Mouse (Mus musculus) left cerebral cortex, adult 18-20 months (tissue): ENCODE results near the gene Ets2. TPM values are rescaled to one million over a fixed set of nuclear protein-coding genes. Genes with fewer than 3 reads are reported as not detected.
"Not testable (repeated sequence)": the region's sequence is repeated elsewhere in the genome, so short reads cannot be mapped to it uniquely, and the experiment has no call there.

Experiments
- DNase-seq, 2 experiments: peaks; one replicate each; pipeline ENCODE4 v3.0.0; 2021 to 2022; ENCODE audit warnings: low spot score in 2 of 2, mixed read lengths in 1 of 2
- total RNA-seq, 2 experiments: library from RNA; stranded (reverse); gene quantifications; 2 replicates each; pipeline ENCODE4 v1.2.3; 2021

Ets2 gene
- total RNA-seq, 2 experiments from 2014 or later = 68.8 to 78.1 TPM

DNA sequence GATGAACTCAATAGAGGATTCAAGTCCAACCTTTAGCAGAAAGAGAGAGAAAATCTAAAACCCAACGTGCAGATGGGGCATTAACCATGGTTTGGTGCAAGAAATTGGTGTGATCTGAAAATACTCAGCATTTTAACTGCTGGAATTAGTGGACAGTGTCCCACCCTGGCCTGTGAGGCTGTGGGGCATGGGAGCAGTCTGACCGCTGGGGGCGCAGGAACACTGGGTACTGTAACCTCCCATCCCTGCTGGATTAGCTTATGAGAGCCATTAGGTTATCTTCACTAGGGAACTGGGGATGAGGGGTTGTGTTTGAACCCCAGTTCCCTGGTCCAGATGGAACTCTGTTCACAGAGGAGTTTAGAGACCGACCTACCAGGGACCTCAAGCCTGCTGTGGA, 13.9 kb upstream of the Ets2 start:
- no peak for DNase-seq

DNA sequence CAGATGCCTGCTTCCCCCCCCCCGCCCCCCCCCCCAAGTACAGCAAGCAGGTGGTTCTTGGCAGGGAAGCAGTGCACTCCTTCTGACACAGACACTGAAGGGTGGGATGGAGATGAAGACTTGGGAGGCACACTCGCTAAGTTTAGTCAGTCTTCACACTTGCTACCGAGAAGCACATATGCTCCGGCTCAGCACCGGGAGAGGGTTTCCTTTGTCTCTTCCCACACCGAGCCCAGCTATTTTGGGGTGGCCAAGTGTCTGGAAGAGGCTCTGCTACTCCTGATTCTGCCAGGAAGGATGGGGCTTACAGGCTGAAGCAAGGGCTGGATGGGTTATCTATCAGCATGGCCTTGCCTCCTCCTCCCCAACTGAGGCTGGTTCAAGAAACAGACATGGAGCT, 5.3 kb upstream of the Ets2 start:
- peak; percentile 62 to 85 for DNase-seq

DNA sequence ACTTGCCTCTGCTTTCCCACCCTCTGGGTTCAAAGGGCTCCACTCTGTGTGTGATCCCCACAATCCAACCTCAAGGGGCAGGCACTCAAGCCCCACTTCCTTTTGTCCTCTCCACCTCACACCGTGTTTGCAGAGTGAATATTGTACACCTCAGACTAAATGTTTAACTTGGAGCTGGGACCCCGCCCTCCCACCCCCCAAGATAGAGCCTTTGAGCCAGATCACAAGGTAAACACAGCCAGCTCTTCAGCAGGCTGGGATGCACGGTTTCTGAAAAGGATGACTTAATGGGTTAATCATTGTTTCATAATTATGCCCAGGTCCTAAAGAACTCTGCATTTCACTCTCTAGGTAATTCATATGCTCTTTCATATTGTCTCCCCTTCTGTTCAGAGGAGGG, 2.2 kb upstream of the Ets2 start:
- DNase-seq = no peak

DNA sequence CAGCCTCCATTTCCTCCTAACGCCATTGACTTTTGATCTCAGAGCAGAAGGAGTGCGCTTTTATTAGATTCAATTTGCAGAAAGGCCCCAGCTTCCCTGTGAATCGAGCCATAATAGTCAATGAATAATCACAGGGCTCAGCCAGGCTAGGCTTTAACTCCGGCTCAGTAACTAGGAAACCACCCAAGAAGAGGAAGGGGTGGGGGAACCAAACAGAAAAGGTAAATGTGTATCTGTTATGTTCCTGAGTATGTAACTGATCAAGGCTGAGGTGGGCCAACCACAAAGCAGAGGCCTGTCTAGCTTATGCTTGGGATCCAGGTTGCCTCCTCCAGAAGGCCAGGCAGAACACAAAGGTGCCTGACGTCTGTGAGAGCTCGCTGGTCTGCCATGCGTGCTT, 1.7 kb upstream of the Ets2 start:
- DNase-seq = no peak

DNA sequence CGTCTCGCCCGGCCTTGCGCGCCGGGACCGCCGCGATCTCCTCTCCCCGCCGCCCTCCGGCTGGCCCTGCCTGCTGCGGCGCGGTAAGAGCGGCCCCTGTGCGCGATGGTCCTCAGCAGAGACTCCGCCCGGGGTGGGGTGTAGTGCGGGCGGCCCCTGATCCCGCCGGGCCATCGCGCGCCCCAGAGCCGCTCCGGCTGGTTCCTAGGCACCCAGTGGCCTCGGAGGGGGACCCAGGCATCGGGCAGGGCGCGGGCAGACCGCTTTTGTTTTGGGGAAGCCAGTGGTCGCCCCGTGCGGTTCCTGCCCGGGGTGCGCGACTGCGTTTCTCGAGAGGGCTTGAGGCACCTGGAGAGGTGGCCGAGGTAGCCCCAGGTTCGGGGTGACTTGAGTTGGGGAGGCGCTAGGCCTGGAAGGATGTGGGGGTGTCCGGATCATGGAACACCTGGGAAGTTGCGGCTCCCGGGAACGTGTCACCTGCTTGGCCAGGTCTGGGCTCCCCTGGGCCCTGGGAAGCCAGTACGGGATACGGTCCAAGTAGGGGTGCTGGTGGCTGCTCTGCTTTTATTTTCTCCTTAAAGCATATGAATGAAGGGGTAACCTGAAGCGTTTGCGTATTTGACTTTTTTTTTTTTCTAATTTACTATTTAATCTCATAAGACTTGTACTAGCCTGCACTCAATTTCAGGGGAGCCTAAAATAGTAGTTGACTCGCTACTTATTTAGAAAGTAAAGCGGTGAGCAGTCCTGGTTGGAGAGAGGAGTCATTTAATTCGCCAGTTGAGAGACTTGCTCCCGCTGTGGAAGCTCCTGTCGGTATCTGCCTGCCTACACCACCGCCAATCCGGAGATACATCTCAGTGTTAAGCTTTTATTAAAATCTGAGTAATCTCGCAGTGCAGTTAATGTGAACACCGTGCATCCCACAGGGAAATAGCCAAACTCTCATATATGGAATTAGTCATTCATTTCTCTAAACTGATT, 979 bp downstream of the Ets2 start:
- DNase-seq = peak in 1 of 2 experiments; percentile 41

DNA sequence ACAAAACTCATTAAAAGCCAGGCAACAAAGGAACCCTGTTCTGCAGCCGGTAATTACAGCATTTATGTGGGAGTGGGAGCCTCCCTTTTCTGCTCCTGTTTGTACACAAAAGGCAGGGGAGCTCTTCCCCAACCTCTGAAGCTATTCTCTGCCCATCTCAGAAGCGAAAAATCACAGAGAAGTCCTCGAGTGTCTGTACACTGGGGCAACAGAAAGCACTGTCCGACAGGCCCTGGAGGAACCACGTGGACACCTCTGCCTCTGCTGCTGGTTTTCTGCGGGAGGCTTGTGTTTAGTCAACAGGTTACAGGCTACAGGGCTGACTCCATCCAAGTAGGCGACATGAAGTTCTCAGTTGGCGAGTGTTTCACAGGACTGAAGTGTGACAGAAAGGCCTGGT, 2.1 kb downstream of the Ets2 start:
- no peak for DNase-seq

DNA sequence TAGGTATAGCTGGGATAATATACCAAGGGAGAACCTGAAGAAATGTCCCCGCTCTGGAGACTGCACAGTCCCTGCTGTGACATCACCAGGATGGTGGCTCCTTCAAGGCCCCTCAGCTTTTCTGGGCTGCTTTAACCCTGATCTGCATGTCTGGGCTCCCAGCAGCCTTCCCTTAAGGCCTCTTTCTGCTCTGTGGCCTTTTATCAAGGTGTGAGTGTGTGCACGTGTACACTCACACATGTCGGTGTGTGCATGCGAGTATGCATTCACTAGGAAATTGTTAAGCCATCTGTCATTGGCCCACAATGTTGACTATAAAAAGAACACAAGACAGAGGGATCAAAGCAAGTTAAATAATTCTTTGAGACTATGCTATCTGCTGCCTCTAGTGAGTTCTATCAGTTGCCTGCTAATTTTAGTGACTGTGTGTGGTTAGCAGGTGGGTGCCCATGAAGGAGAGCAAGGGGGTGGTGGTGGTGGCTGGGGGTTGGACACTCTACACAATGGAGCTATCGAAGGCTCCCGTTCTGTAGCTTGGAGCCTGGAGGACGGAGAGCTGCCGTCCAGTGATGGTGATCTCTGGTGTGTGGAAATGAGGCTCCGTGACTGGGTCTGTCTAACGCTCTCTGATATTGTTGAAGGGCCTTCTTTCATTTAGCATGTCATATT, 2.9 kb downstream of the Ets2 start:
- DNase-seq = no peak

DNA sequence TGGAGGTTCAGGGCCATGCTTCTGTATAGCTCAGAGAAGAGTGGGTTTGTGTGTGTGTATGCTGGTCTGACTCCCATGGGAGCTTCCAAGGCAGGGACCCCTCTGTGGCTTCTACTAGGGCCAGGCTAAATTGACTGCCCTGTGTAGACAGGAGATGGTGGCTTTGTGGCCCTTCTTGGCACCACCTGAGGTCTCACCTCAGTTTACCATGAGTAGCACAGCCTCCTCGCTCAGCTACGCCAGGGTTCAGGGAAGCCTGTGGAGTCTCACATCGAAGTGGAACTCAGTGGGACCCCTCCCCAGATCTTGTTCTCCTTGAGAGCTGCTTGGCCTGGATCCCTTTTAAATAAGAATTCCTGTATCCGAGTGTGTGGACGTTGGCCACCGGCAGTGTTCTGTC, 3.9 kb downstream of the Ets2 start:
- DNase-seq = no peak

DNA sequence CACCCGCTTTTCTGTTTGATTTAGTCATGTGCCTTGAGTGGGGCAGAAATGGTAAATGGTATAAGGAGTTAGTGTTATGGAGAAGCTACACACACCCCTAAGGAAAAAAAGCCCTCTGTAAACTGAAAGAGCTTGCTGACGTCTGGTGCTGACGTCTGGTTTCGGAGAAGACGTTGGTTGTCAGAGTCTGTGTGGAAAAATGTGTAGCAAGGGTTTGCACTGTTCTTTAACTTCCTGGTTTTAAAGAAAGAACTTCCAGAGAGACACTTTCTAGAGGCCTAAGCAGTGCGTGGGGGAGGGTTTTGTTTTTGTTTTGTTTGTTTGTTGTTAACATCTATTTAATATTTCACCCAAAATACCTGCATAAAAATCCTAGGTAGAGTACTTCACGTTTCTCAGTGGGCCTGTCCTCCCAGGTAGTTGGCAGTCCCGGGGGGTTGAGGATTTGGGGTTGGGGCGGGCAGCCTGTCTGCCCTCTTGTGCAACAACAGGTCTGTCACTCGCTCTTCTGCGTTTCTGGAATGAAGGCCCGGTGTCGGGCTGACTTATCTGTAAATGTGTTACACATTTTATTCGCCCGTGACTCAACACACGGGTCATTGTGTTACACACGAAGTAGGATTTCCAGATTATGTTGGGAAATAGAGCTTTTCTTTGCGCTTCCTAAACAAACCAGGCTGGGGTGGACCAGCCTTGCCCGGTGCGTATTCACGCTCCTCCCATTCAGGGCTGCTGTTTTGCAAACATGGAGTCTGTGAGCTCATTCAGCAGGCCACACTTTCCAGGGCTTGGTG, 6.5 kb downstream of the Ets2 start:
- DNase-seq = no peak

DNA sequence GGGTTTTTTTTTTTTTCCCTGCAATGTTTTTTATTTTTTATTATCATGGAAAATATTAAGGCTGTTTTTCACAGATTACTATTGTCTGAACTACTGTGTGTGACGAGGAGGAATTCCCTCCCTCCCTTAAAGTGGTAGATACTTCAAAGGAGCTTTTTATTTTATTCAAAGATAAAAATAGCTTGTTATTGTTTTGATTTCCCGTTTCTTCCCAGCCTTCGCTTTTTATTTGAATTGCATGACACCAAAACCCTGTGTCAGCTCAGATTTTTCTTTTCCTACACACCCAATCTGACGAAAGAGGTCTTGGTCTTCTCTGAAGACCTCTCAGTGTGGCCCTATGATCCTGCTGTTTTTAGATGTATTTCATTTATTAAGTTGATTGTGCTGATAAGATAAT, 7.3 kb downstream of the Ets2 start:
- no peak for DNase-seq

DNA sequence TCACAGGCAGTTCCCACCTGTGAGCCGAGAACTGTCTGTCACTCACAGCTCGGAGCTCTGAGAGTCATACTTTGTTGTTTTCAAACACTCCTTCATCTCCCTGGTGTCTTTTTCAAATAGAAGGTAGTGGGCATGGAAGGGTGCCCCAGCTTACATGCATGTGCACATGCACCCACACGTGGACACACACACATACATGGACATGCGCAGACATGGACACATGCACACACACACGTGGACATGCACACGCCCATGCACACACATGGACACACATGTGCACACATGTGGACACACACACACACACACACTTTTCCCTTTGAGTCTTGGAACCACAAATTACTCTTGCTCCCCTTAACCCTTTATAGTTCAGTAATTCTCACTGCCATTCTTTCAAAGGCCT, 8.3 kb downstream of the Ets2 start:
- no peak for DNase-seq

DNA sequence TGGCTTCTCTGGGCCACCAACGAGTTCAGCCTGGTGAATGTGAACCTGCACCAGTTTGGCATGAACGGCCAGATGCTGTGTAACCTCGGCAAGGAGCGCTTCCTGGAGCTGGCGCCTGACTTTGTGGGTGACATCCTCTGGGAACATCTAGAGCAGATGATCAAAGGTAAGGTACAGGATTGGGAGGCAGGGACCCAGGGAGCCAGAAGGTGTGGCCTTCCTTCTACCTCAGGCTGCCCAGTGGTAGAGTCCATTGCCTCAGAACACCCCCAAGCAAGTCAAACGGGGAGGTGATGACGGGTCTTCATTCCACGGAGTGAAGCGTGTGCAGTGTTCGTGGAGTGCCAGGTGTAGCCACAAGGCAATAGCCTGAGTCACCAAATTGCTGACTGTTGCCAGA, 10.2 kb downstream of the Ets2 start:
- no peak for DNase-seq

DNA sequence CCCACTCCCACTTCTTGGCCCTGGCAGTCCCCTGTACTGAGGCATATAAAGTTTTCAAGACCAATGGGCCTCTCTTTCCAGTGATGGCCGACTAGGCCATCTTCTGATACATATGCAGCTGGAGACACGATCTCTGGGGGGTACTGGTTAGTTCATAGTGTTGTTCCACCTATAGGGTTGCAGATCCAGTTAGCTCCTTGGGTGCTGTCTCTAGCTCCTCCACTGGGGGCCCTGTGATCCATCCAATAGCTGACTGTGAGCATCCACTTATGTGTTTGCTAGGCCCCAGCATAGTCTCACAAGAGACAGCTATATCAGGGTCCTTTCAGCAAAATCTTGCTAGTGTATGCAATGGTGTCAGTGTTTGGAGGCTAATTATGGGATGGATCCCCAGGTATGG, 11.2 kb downstream of the Ets2 start:
- not testable (repeated sequence) for DNase-seq

DNA sequence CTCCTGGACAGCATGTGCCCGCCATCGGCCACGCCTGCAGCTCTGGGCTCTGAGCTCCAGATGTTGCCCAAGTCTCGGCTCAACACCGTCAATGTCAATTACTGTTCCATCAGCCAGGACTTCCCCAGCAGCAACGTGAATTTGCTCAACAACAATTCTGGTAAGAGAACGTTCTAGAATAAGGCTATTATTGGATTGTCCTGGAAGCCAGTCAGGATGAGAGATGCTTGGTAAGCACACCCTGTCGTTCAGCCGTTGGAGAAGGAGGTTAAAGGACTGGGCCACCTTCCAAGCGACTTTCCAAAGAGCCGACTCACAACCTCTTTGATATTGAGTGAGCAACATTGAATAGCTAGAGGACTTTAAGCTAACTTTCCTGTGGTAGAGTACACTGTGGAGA, 13.2 kb downstream of the Ets2 start:
- no peak for DNase-seq

DNA sequence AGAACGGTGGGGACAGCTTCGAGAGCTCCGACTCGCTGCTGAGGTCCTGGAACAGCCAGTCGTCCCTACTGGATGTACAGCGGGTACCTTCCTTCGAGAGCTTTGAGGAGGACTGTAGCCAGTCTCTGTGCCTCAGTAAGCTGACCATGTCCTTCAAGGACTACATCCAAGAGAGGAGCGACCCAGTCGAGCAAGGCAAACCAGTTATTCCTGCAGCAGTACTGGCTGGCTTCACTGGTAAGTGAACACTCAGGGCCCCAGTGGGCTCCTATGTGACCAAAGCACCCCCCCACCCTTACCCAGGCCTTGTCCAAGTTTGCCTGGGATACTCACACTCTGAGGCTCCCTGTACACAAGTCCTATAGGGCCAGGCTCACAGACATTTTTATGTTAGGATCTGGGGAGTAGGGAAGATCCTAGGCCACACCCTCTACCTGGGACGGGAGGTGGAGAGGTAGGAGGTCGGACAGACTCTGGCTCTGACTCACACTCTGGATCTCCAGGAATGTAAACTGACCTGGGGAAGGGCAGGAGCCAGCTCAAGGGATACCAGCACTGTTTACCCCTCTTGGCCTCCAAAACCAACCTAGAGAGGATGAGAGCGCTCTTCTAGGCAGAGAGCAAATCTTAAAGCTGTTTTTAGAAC, 14.3 kb downstream of the Ets2 start:
- no peak for DNase-seq

DNA sequence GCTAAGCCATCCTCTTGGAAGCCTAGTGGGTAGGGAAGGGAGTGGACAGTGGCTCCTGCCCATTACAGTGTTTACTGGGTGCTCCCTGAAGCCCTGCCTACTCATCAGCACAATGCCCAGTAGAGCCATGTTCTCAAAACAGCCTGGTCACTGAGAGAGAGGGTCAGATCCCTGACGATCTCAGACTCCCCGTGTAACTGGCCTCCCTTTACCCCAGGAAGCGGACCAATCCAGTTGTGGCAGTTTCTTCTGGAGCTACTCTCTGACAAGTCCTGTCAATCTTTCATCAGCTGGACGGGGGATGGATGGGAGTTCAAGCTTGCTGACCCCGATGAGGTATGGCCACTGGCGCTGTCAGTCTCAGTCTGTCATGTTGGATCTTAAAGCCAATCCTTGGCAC, 15.8 kb downstream of the Ets2 start:
- no peak for DNase-seq

DNA sequence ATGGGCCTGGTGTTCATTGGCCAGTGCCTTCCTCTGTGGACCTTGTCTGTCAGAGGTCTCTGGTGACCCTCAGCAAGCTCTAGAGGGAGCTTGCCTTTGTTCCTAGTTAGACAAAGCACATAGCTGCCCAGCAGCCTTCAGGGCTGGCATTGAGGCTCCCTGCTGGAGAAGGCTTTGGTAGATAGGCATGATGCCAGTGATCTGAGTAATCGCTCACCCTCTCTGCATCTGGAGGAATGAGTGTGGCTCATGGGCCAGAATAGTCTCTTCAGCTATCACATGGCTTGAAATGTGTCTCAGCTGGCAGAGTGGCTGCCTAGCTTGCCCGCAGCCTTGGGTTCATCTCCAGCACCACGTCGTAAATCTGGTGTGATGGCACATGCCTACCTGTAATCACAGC, 16.2 kb downstream of the Ets2 start:
- DNase-seq = no peak

DNA sequence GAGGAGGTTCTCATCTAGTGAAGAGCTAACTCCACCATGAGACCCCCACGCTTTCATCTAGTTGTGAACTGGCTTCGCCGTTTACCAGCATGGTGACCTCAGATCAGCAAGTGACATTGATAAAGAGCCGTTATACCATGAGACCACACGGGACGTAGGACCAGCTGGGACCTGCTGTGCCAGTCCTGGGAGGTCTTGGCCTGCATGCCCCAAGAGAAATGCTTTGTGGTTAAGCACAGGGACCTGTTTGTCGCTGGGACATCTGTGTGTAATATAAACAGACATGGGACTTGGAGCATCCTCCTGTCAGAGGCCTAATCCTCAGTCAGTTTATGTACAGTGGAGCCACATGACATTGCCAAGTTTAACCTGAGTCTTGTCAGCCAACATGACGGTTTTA, 18.7 kb downstream of the Ets2 start:
- no peak for DNase-seq

DNA sequence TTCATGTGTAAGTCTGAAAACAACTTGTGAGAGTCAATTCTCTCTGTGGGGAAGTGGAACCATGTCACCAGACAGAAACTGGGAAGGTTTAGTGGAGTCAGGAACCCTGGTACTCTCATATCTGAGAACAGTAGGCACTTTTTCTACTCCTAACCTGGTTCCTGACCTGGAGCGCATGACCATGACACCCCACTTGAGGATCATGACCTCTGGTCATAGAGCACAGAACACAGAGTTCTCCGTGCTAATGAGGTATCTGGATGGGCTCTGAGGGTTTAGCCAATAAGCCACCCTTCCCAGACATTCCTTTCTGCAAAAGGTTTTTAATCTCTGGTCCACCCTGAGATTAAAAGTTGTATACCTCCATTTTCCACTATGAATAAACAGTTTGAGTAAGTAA, 22.4 kb downstream of the Ets2 start:
- DNase-seq = no peak

DNA sequence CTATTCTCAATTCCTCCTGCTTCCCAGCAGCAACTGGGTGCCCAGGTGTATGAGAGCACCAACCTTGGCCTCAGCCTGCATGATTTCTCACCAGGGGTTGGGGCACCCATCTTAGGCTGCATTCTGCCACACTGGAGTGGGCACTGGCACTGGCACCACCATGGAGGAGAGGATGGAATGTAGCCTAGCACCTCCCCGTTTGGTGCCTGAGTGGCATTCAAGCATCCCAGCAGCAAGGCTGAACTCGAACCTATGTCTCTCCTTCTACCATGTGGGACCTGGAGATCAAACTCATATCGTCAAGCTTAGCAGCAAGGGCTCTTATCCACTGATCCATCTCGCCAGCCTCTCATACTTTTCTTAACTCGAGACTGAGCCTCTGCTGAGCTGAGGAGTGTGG, 22.9 kb downstream of the Ets2 start:
- DNase-seq = no peak

DNA sequence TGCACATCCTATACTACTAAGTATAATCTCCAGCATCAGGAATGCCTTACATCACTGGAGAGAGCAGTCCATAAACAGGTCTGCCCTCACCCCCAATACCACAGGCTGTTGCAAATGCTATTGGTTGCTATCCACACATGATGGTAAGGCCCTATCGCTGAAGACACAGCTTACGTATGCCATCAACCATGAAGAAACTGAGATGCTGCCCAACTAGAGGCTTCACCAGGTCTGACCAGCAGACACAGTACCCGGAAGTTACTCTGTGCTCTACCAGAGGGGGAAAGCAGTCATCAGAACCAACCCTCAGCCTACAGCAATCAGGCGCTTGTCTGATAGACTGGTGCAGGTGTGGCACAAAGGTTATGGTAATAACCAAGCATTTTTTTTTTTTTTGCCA, 24.9 kb downstream of the Ets2 start:
- no peak for DNase-seq
